Mouse (Mus musculus): ENCODE data around the gene Vmn1r67. TPM values are rescaled to one million over a fixed set of nuclear protein-coding genes. Genes with fewer than 3 reads are reported as not detected.

Gene Vmn1r67
- total RNA-seq (2014; rRNA removed), result not detected in 2 replicates
- polyA plus RNA-seq (2015; fragmentation: Nextera tagmentation; extraction: Ambion mirVana), result not detected in 2 replicates

DNA sequence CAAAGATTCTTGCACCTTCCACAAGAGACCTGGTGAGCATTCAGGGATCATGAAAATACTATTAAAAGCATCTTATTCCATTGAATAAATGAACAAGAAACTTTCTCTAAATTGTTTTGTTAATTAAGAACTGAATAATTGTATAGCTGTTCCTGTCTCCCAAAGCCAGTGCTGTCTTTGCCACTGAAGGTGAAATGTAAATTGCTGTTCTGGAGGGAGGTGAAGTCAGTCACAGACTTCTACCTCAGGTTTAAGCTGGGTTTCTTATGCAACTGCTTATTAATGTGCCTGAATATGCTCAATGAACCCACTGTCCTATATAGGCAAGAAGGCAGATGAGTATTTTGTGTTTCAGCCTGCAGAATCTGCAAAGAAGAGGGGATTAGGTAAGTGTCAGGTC is at the start of gene Vmn1r67:
TSS of gene Vmn1r67 (plus strand) at position 301 of the 400 bp plus-strand sequence.
- Histone ChIP-seq H3K9ac (replicated peaks; ENCODE audit: low read length) (no peak within 1 kb of the TSS), H3K4me2 (ENCODE audit: low read depth, low read length) (no peak within 1 kb of the TSS), H3K4me1 (ENCODE audit: insufficient read depth, low read length) (no peaks in the 10 kb centered on the region), H3K27me3 (ENCODE audit: insufficient read depth, low read length) (no peaks in the 10 kb centered on the region), H3K36me3 (ENCODE audit: insufficient read depth, low read length) (no peaks in the 10 kb centered on the region), H3K4me3 (ENCODE audit: low read length) (no peak within 1 kb of the TSS), H3K9me3 (ENCODE audit: low read length) (peaks cover 6% of the 10 kb centered on the region; the same call in 1 of the 2 replicates), H3K27ac (no peak within 1 kb of the TSS)
- no peak for TF ChIP-seq CTCF (IDR thresholded peaks at IDR 0.05; ENCODE audit: low read depth)
- no peak for ATAC-seq
- no peak for DNase-seq (ENCODE audit: low spot score)

DNA sequence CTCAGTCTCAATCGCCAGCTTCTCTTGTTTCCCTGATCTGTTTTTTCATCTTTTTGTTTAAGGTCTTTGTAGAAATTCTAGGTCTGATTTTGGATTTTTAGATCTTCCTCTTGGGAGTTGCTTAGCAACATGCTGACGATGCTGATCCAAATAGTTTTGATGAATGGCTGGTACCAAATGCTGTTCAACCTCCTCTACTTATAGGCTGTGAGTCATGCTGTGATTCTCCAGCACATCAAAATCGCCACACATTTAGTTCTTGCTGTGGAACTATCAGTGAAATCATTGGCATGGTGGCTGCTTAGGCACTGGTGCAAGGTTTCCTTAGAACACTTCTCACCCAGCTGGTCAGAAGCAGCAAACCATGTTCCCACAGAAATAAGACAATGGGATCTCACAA is 15.0 kb downstream of the Vmn1r67 start:
- no peak for DNase-seq (ENCODE audit: low spot score)

DNA sequence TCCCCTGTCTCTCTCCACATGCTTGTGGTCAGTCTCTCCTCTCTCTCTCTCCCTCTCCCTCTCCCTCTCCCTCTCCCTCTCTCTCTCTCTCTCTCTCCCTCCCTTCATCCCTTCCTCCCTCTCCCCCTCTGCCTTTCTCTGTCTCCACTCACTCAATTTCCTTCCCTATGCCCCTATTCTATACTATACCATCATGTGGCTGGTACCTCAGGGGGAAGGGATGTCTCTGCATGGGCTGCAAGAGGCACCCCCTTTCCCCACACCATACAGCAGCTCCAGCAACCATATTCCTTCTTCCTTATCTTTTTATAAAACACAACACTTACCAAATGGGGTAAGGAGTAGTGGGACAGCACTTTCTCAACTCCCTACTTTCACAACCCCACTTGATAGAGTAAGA is 36.7 kb downstream of the Vmn1r67 start:
- no peak overlapping the region for H3K4me2 ChIP-seq (ENCODE audit: low read depth, low read length)
- no peaks in the 10 kb centered on the region for H3K27me3 ChIP-seq (ENCODE audit: insufficient read depth, low read length)
- H3K4me1 ChIP-seq (ENCODE audit: insufficient read depth, low read length), result no peaks in the 10 kb centered on the region
- H3K4me3 ChIP-seq (ENCODE audit: low read length), result no peak overlapping the region
- no peak for TF ChIP-seq CTCF (IDR thresholded peaks at IDR 0.05; ENCODE audit: low read depth)
- DNase-seq (ENCODE audit: low spot score) (no peak), ATAC-seq (no peak)
- H3K9me3 ChIP-seq (ENCODE audit: low read length), result no peaks in the 10 kb centered on the region
- no peak overlapping the region for H3K9ac ChIP-seq (replicated peaks; ENCODE audit: low read length)
- H3K27ac ChIP-seq, result no peak overlapping the region
- H3K36me3 ChIP-seq (ENCODE audit: insufficient read depth, low read length), result no peaks in the 10 kb centered on the region

More for the DNA sequence above, 15.0 kb downstream of the Vmn1r67 start:
- Histone ChIP-seq H3K9ac (replicated peaks; ENCODE audit: low read length) (no peak overlapping the region), H3K27ac (no peak overlapping the region), H3K4me1 (ENCODE audit: insufficient read depth, low read length) (no peaks in the 10 kb centered on the region), H3K9me3 (ENCODE audit: low read length) (peaks cover 2% of the 10 kb centered on the region; the same call in 1 of the 2 replicates), H3K27me3 (ENCODE audit: insufficient read depth, low read length) (no peaks in the 10 kb centered on the region), H3K36me3 (ENCODE audit: insufficient read depth, low read length) (no peaks in the 10 kb centered on the region), H3K4me2 (ENCODE audit: low read depth, low read length) (no peak overlapping the region), H3K4me3 (ENCODE audit: low read length) (no peak overlapping the region)
- ATAC-seq, result no peak
- no peak for TF ChIP-seq CTCF (IDR thresholded peaks at IDR 0.05; ENCODE audit: low read depth)
- 66% methylated on average over 3 of the region's 3 CpGs for WGBS

DNA sequence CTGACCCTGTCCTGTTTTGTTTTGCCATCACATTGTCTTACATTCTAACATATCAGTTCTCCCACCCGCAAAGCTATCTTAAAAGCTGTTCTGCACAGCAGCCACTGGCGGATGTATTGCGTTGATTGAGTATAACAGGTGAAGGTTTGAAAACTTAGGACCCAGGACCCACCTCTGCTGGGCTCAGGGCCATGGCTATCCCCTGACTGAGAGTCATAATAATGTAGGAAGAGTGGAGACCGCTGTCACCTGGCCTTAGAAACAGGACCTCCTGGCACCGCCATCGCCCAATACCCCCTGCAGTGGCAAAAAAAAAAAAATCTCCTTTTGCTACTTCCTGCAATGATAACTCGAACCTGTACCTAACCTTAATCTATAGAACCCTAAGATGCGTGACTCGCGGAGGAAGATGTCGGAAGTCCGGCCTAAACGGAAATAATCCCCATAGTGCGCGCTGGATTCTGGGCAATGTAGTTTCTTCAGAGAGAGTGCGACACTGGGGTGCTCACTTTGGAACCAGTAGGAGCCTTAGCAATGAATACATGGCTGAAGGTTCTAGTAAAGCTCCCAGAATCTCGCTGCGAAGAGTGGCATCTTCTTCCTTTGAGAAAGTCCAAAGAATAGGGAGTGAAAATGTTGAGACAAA is 37.6 kb downstream of the Vmn1r67 start:
- Histone ChIP-seq H3K9me3 (ENCODE audit: low read length) (no peaks in the 10 kb centered on the region), H3K4me2 (ENCODE audit: low read depth, low read length) (peak overlapping the region; percentile 5), H3K4me3 (ENCODE audit: low read length) (peak overlapping the region; percentile 6), H3K27ac (no peak overlapping the region), H3K36me3 (ENCODE audit: insufficient read depth, low read length) (no peaks in the 10 kb centered on the region), H3K27me3 (ENCODE audit: insufficient read depth, low read length) (no peaks in the 10 kb centered on the region), H3K4me1 (ENCODE audit: insufficient read depth, low read length) (no peaks in the 10 kb centered on the region), H3K9ac (replicated peaks; ENCODE audit: low read length) (no peak overlapping the region)
- no peak for TF ChIP-seq CTCF (IDR thresholded peaks at IDR 0.05; ENCODE audit: low read depth)
- 64% methylated on average over 18 of the region's 18 CpGs for WGBS
- ATAC-seq (peak; percentile 72; the same call in 1 of the 2 replicates), DNase-seq (ENCODE audit: low spot score) (peak; percentile 64)

DNA sequence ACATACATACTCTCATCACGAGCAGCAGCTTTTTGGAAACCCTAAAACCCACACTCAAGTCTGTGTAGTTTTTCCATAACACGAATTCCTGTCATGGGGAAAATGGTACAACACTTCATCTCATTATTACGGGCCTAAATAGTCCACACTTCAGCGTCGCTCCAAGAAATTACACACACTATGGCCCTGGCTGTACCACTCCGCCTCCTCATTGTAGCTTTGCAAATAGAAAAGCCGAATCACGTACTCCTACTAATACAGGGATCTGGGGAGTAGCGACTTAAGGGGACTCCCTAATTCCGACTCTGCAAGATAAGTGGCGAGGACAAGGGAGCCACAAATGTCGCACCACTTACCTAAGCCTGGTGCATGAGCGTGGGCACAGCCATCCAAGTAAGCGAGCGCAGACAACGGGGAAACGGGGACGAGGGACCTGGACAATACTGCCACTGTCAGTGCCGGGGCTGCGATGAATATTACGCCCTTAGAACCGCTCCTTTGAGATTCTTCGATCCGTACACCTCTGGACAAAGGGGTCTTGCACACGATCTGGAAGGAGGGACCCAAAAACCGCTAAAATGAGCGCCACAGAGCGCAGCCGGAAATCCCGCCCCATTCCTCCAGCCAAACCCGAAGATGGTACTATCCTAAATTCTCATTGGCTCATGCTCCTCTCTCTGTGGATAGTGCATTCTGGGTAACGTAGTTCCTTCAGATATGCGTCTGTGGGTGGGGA is 51.8 kb downstream of the Vmn1r67 start, which contains the start of gene Zik1:
TSS of gene Zik1 (minus strand) at position 609 of the 736 bp plus-strand sequence.
- ATAC-seq (peak; percentile 99), DNase-seq (ENCODE audit: low spot score) (peak; percentile 94)
- Histone ChIP-seq H3K4me3 (ENCODE audit: low read length) (peak within 1 kb of the TSS; percentile 64), H3K9ac (replicated peaks; ENCODE audit: low read length) (peak within 1 kb of the TSS; percentile 87), H3K36me3 (ENCODE audit: insufficient read depth, low read length) (peaks cover 14% of the 10 kb centered on the region; the same call in 1 of the 2 replicates), H3K27me3 (ENCODE audit: insufficient read depth, low read length) (no peaks in the 10 kb centered on the region), H3K9me3 (ENCODE audit: low read length) (no peaks in the 10 kb centered on the region), H3K4me2 (ENCODE audit: low read depth, low read length) (peak within 1 kb of the TSS; percentile 77), H3K27ac (peak within 1 kb of the TSS; percentile 87), H3K4me1 (ENCODE audit: insufficient read depth, low read length) (peaks cover 14% of the 10 kb centered on the region; the same call in 1 of the 2 replicates)
- under 1% methylated on average over 33 of the region's 33 CpGs for WGBS
- no peak; the same call in 1 of the 2 replicates for TF ChIP-seq CTCF (IDR thresholded peaks at IDR 0.05; ENCODE audit: low read depth)

DNA sequence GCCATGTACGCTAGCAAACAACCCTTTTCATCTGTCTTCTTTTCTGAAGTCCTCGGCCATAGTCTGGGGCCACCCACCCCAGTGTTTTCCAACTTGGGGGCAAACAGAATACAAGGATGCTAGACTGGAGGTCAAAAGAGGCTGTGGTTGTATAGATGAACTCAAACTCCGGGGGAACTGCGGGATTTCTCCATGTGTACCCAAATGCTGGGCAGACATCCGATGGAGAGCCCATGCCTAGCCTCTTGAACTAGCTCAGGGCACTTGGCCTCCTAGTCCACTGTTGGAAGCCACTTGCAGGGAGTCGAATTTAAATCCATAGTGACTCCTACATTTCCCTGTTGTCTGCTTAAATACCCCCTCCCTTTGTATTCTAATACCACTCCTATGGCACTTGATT is 52.4 kb downstream of the Vmn1r67 start:
- H3K4me1 ChIP-seq (ENCODE audit: insufficient read depth, low read length), result peaks cover 14% of the 10 kb centered on the region; the same call in 1 of the 2 replicates
- H3K4me2 ChIP-seq (ENCODE audit: low read depth, low read length), result peak overlapping the region; percentile 77
- peak overlapping the region; percentile 87; the same call in 1 of the 2 replicates for H3K27ac ChIP-seq
- peak overlapping the region; percentile 64 for H3K4me3 ChIP-seq (ENCODE audit: low read length)
- no peaks in the 10 kb centered on the region for H3K27me3 ChIP-seq (ENCODE audit: insufficient read depth, low read length)
- no peaks in the 10 kb centered on the region for H3K9me3 ChIP-seq (ENCODE audit: low read length)
- no peak for ATAC-seq
- no peak for DNase-seq (ENCODE audit: low spot score)
- peak overlapping the region; percentile 37 for H3K9ac ChIP-seq (replicated peaks; ENCODE audit: low read length)
- WGBS, result 35% methylated on average over 6 of the region's 6 CpGs
- TF ChIP-seq CTCF (IDR thresholded peaks at IDR 0.05; ENCODE audit: low read depth), result no peak
- peaks cover 8% of the 10 kb centered on the region; the same call in 1 of the 2 replicates for H3K36me3 ChIP-seq (ENCODE audit: insufficient read depth, low read length)

Other genes with a start within 250 kb of the Vmn1r67 start
- gene Vmn1r66, start 165.3 kb upstream of the Vmn1r67 start, total RNA-seq (2014; rRNA removed), result not detected in 2 replicates
- not detected in 2 replicates for gene Vmn1r66, start 165.3 kb upstream of the Vmn1r67 start, polyA plus RNA-seq (2015; fragmentation: Nextera tagmentation; extraction: Ambion mirVana)
- gene Zik1, start 52.1 kb downstream of the Vmn1r67 start, total RNA-seq (2014; rRNA removed), result 12.8 and 20.3 TPM in 2 replicates
- 13.5 TPM in 2 replicates for gene Zik1, start 52.1 kb downstream of the Vmn1r67 start, polyA plus RNA-seq (2015; fragmentation: Nextera tagmentation; extraction: Ambion mirVana)
- not detected in 2 replicates for gene Vmn1r68, start 115.2 kb downstream of the Vmn1r67 start, total RNA-seq (2014; rRNA removed)
- not detected in 2 replicates for gene Vmn1r68, start 115.2 kb downstream of the Vmn1r67 start, polyA plus RNA-seq (2015; fragmentation: Nextera tagmentation; extraction: Ambion mirVana)
- not detected in 2 replicates for gene Vmn1r69, start 170.3 kb downstream of the Vmn1r67 start, total RNA-seq (2014; rRNA removed)
- not detected in 2 replicates for gene Vmn1r69, start 170.3 kb downstream of the Vmn1r67 start, polyA plus RNA-seq (2015; fragmentation: Nextera tagmentation; extraction: Ambion mirVana)
- not detected in 2 replicates for gene Vmn1r70, start 188.2 kb downstream of the Vmn1r67 start, total RNA-seq (2014; rRNA removed)
- not detected in 2 replicates for gene Vmn1r70, start 188.2 kb downstream of the Vmn1r67 start, polyA plus RNA-seq (2015; fragmentation: Nextera tagmentation; extraction: Ambion mirVana)
- not detected in 2 replicates for gene Nlrp4b, start 244.5 kb downstream of the Vmn1r67 start, total RNA-seq (2014; rRNA removed)
- not detected in 2 replicates for gene Nlrp4b, start 244.5 kb downstream of the Vmn1r67 start, polyA plus RNA-seq (2015; fragmentation: Nextera tagmentation; extraction: Ambion mirVana)